Mouse (Mus musculus) liver, postnatal 0 days (tissue): Measurements from ENCODE around the gene Dtd1.

Experiments
- CTCF ChIP-seq: sonication (generic); IDR thresholded peaks from 2 replicates; pipeline ENCODE4 v1.5.1; 2016; ENCODE audit warnings: antibody characterized with exemption, low read depth
- EP300 ChIP-seq: IDR thresholded peaks from 2 replicates; pipeline ENCODE4 v1.6.1; 2016; ENCODE audit warnings: antibody characterized with exemption, low read depth, mild to moderate bottlenecking

DNA sequence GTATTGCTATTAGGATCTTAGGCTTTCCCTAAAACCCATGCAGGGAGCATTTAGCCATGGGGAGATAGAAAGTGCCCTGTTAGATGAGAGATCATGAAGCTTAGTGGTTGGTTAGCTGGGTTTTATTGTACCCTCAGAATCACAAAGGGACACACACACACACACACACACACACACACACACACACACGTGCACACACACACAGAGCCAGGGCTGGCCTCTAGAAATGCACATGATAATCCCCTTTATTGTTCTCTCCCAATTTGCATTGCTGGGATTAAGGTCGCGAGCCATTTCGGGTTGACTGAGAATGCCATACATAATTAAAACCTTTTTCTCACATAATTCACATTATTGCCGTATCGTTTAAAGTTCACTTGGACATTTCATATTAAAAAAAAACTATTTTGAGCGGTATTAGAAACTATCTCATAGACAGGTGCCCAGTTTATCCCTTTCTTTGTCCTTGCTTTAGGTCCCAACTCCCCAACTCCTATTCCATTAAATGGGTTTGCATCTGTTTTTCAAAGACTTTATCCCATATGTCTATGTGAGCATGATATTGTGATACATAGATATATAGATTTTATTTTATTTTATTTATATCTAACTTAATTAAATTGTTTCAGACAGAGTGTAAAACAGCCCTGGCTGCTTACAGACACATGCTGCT, 164.6 kb downstream of the Dtd1 start:
- TF ChIP-seq CTCF (no peak), EP300 (no peak)
